Mouse (Mus musculus): ENCODE data around the gene Slc25a26. TPM values are rescaled to one million over a fixed set of nuclear protein-coding genes. Genes with fewer than 3 reads are reported as not detected.
"Not testable (repeated sequence)": the region's sequence is repeated elsewhere in the genome, so short reads cannot be mapped to it uniquely, and the experiment has no call there.

Slc25a26 gene
- total RNA-seq, 2 experiments from 2014 or later, result 8.4 to 10.4 TPM

- DNase-seq, result no peak
Observed at GRCm38 (mm10) chr6:94550851-94551250, 50.7 kb downstream of the Slc25a26 start.

- DNase-seq, result no peak
Observed at GRCm38 (mm10) chr6:94553085-94553484, 53.0 kb downstream of the Slc25a26 start.

- not testable (repeated sequence) for DNase-seq
Observed at GRCm38 (mm10) chr6:94558603-94559002, 58.5 kb downstream of the Slc25a26 start.

GRCm38 (mm10) chr6:94560896-94561295 lies 60.8 kb downstream of the Slc25a26 start:
- DNase-seq, result no peak

GRCm38 (mm10) chr6:94561346-94561745 lies 61.2 kb downstream of the Slc25a26 start:
- DNase-seq, result no peak

GRCm38 (mm10) chr6:94563203-94563940 lies 63.2 kb downstream of the Slc25a26 start:
- DNase-seq, result no peak

- no peak for DNase-seq
Observed at GRCm38 (mm10) chr6:94565766-94566165, 65.6 kb downstream of the Slc25a26 start.

GRCm38 (mm10) chr6:94568040-94568439 lies 67.9 kb downstream of the Slc25a26 start:
- DNase-seq, result no peak

- DNase-seq, result no peak
Observed at GRCm38 (mm10) chr6:94575526-94576166, 75.5 kb downstream of the Slc25a26 start.

- DNase-seq, result no peak
Observed at GRCm38 (mm10) chr6:94577991-94578390, 77.9 kb downstream of the Slc25a26 start.

GRCm38 (mm10) chr6:94582055-94582454 lies 81.9 kb downstream of the Slc25a26 start:
- DNase-seq, result no peak

GRCm38 (mm10) chr6:94584147-94584695 lies 84.1 kb downstream of the Slc25a26 start:
- no peak for DNase-seq

- no peak for DNase-seq
Observed at GRCm38 (mm10) chr6:94584976-94585375, 84.8 kb downstream of the Slc25a26 start.

GRCm38 (mm10) chr6:94588365-94588764 lies 88.2 kb downstream of the Slc25a26 start:
- DNase-seq, result no peak

- DNase-seq, result peak; percentile 50
Observed at GRCm38 (mm10) chr6:94592243-94592642, 92.1 kb downstream of the Slc25a26 start.

- DNase-seq, result no peak
Observed at GRCm38 (mm10) chr6:94592710-94593109, 92.6 kb downstream of the Slc25a26 start.

GRCm38 (mm10) chr6:94594096-94594665 lies 94.0 kb downstream of the Slc25a26 start:
- no peak for DNase-seq

GRCm38 (mm10) chr6:94594711-94595110 lies 94.6 kb downstream of the Slc25a26 start:
- DNase-seq, result no peak

- DNase-seq, result no peak
Observed at GRCm38 (mm10) chr6:94595206-94595605, 95.1 kb downstream of the Slc25a26 start.

- no peak for DNase-seq
Observed at GRCm38 (mm10) chr6:94596051-94596760, 96.1 kb downstream of the Slc25a26 start.

- peak; percentile 49 for DNase-seq
Observed at GRCm38 (mm10) chr6:94596761-94597485, 96.8 kb downstream of the Slc25a26 start.

GRCm38 (mm10) chr6:94598421-94598820 lies 98.3 kb downstream of the Slc25a26 start:
- DNase-seq, result no peak

Data from gastrocnemius, postnatal 10 days (tissue).